Mouse (Mus musculus) small intestine, adult 10 weeks (tissue): ENCODE results near the gene Cryba1. TPM values are rescaled to one million over a fixed set of nuclear protein-coding genes. Genes with fewer than 3 reads are reported as not detected.

ENCODE experiments used
- polyA plus RNA-seq: library from polyadenylated mRNA; stranded (reverse); fragments of 350-450 nt; fragmentation: Illumina TruSeq; extraction: RNeasy Lipid Tissue Mini Kit (QIAGEN cat#74804); gene quantifications from one replicate; pipeline ENCODE4 v1.2.3, GENCODE M21; 2014; ENCODE audit warnings: low replicate concordance

Gene Cryba1
- not detected for polyA plus RNA-seq

GRCm38 (mm10) chr11:77725183-77725582 lies at the start of gene Cryba1:
TSS of gene Cryba1 (minus strand) at chr11:77725283.

GRCm38 (mm10) chr11:77762783-77763672 lies 37.9 kb upstream of the Cryba1 start, which contains the start of gene Myo18a:
TSS of gene Myo18a (plus strand) at chr11:77763246.

GRCm38 (mm10) chr11:77685383-77686265 lies 39.5 kb downstream of the Cryba1 start, which contains the start of gene Nufip2:
TSS of gene Nufip2 (plus strand) at chr11:77686155.

Other genes with a start within 250 kb of the Cryba1 start
- gene Ankrd13b, start 235.6 kb downstream of the Cryba1 start, polyA plus RNA-seq, result not detected
- 0.33 TPM for gene Git1, start 231.7 kb downstream of the Cryba1 start, polyA plus RNA-seq
- gene Abhd15, start 210.2 kb downstream of the Cryba1 start, polyA plus RNA-seq, result 0.93 TPM
- not detected for gene Trp53i13, start 209.3 kb downstream of the Cryba1 start, polyA plus RNA-seq
- not detected for gene Gm10392, start 206.1 kb downstream of the Cryba1 start, polyA plus RNA-seq
- 53.8 TPM for gene Taok1, start 117.5 kb downstream of the Cryba1 start, polyA plus RNA-seq
- gene Nufip2, start 39.1 kb downstream of the Cryba1 start, polyA plus RNA-seq, result 89.4 TPM
- gene Myo18a, start 38.0 kb upstream of the Cryba1 start, polyA plus RNA-seq, result 30.9 TPM
- not detected for gene Gm10277, start 62.5 kb upstream of the Cryba1 start, polyA plus RNA-seq
- gene Pipox, start 168.8 kb upstream of the Cryba1 start, polyA plus RNA-seq, result 47.9 TPM
- gene Sez6, start 205.5 kb upstream of the Cryba1 start, polyA plus RNA-seq, result not detected